Mouse (Mus musculus) heart, postnatal 14 days (tissue): ENCODE measurements at regions not wholly inside any gene's neighbourhood (a gene's known extent, or its start where the extent isn't known, plus 50 kb on each side); places are given as distances from the start of the nearest gene placed in this dataset.
A peak's percentile ranks its signal among the peaks of the same experiment; 100 is the strongest.

ENCODE experiments used
- DNase-seq, 2 experiments: peaks; one replicate each; pipeline ENCODE4 v3.0.0; 2021 to 2022
- intact Hi-C: fragments of 180-260 bp; cut with DNase I; formaldehyde crosslinking; loops from one replicate; pipeline ENCODE4 v1.15.1; 2025

- intact Hi-C loops: no loop called here
- DNase-seq: no peak
Observed at GRCm38 (mm10) chr14:102925769-102926443, 56.5 kb downstream of the Kctd12 start.

- no peak for DNase-seq
- intact Hi-C loops: no loop called here
Observed at GRCm38 (mm10) chr14:102924674-102925073, 57.8 kb downstream of the Kctd12 start.

GRCm38 (mm10) chr14:102922496-102922993 lies 59.9 kb downstream of the Kctd12 start:
- intact Hi-C loops: no loop called here
- no peak for DNase-seq

- no peak for DNase-seq
- intact Hi-C loops: no loop called here
Observed at GRCm38 (mm10) chr14:102920415-102920814, 62.0 kb downstream of the Kctd12 start.

GRCm38 (mm10) chr14:102919261-102919801 lies 63.1 kb downstream of the Kctd12 start:
- no peak for DNase-seq
- intact Hi-C loops: no loop called here

- no peak for DNase-seq
- intact Hi-C loops: no loop called here
Observed at GRCm38 (mm10) chr14:102917929-102918328, 64.5 kb downstream of the Kctd12 start.

GRCm38 (mm10) chr14:102915918-102916317 lies 66.5 kb downstream of the Kctd12 start:
- intact Hi-C loops: no loop called here
- DNase-seq: peak in 1 of 2 experiments; percentile 40

- intact Hi-C loops: no loop called here
- no peak for DNase-seq
Observed at GRCm38 (mm10) chr14:102911582-102911981, 70.9 kb downstream of the Kctd12 start.

GRCm38 (mm10) chr14:102908990-102909389 lies 73.4 kb downstream of the Kctd12 start:
- DNase-seq: no peak
- intact Hi-C loops: loop anchor here (5.0 kb wide), 1 partner anchor 73 kb away; the partner anchor contains the start of gene Kctd12

- intact Hi-C loops: loop anchor here (5.0 kb wide), 1 partner anchor 75 kb away; the partner anchor contains the start of gene Kctd12
Observed at GRCm38 (mm10) chr14:102907411-102908103, 74.9 kb downstream of the Kctd12 start.

GRCm38 (mm10) chr14:102906826-102907225 lies 75.6 kb downstream of the Kctd12 start:
- no peak for DNase-seq
- intact Hi-C loops: loop anchor here (5.0 kb wide), 1 partner anchor 75 kb away; the partner anchor contains the start of gene Kctd12

More at GRCm38 (mm10) chr14:102907411-102908103, 74.9 kb downstream of the Kctd12 start:
- DNase-seq: no peak

- intact Hi-C loops: loop anchor here (5.0 kb wide), 1 partner anchor 76 kb away; the partner anchor contains the start of gene Kctd12
- no peak for DNase-seq
Observed at GRCm38 (mm10) chr14:102906286-102906685, 76.2 kb downstream of the Kctd12 start.

- intact Hi-C loops: no loop called here
Observed at GRCm38 (mm10) chr14:102902906-102903305, 79.5 kb downstream of the Kctd12 start.

GRCm38 (mm10) chr14:102902236-102902635 lies 80.2 kb downstream of the Kctd12 start:
- no peak for DNase-seq
- intact Hi-C loops: no loop called here

More at GRCm38 (mm10) chr14:102902906-102903305, 79.5 kb downstream of the Kctd12 start:
- DNase-seq: peak; percentile 51 to 70

- DNase-seq: no peak
- intact Hi-C loops: loop anchor here (5.0 kb wide), 1 partner anchor 86 kb away; no protein-coding TSS in a partner anchor
Observed at GRCm38 (mm10) chr14:102898445-102898844, 84.0 kb downstream of the Kctd12 start.

GRCm38 (mm10) chr14:102897039-102897438 lies 85.4 kb downstream of the Kctd12 start:
- intact Hi-C loops: loop anchor here (5.0 kb wide), 1 partner anchor 85 kb away; no protein-coding TSS in a partner anchor
- DNase-seq: no peak

GRCm38 (mm10) chr14:102896527-102896926 lies 85.9 kb downstream of the Kctd12 start:
- intact Hi-C loops: loop anchor here (5.0 kb wide), 1 partner anchor 84 kb away; no protein-coding TSS in a partner anchor
- no peak for DNase-seq

- intact Hi-C loops: no loop called here
Observed at GRCm38 (mm10) chr14:102893241-102893640, 89.2 kb downstream of the Kctd12 start.

GRCm38 (mm10) chr14:102891552-102891951 lies 90.9 kb downstream of the Kctd12 start:
- no peak for DNase-seq

More at GRCm38 (mm10) chr14:102893241-102893640, 89.2 kb downstream of the Kctd12 start:
- no peak for DNase-seq

GRCm38 (mm10) chr14:102885240-102885598 lies 97.2 kb downstream of the Kctd12 start:
- no peak for DNase-seq
- intact Hi-C loops: no loop called here

More at GRCm38 (mm10) chr14:102891552-102891951, 90.9 kb downstream of the Kctd12 start:
- intact Hi-C loops: no loop called here
